Mouse (Mus musculus): ENCODE measurements at regions not wholly inside any gene's neighbourhood (a gene's known extent, or its start where the extent isn't known, plus 50 kb on each side); places are given as distances from the start of the nearest gene placed in this dataset.

DNA sequence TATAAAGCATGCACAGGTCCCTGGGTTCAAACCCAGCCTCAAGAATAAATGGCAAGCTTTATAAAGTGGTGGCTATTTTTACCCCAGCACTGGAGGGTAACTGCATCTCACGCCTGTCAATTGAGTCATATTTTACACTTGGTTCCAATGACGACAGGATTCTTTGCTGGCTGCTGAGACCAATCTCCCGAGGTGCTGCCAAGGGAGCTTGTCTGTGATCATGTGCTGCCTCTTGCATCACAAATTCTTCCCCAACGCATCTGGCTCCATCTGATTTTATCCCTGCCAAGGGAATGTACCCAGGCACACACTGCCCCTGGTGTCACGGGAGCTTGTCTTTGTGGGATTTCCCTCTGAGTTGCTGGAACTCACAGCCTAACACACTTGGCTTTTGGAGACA lies 486.8 kb downstream of the Zfp704 start:
- H3K27ac ChIP-seq (ENCODE audit: control insufficient read depth, insufficient read depth, low read length): no peak overlapping the region
- DNase-seq: no peak

DNA sequence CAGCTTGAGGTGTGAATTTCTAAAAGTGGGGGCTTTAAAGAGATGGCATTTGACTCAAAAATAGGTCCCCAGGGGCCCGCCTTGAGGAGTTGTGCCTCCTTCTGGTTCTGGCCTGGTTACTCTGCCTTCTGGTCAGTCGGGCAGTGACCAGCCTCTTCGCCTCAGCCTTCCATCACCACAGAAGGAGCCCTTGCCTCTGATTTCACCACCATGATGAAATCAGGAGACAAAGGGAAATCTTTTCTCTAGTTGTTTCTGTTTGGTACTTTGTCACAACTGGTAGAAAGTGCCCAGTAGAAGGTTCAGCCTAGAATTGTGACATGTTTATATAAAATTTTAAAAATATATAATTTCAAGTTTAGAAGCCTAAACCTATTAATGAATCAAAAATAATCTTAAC lies 492.0 kb downstream of the Zfp704 start:
- WGBS: 98% methylated on average over 3 of the region's 3 CpGs
- Histone ChIP-seq H3K27me3 (ENCODE audit: control insufficient read depth, insufficient read depth, low read length) (no peaks in the 10 kb centered on the region), H3K36me3 (ENCODE audit: control insufficient read depth, insufficient read depth, low read length) (no peaks in the 10 kb centered on the region), H3K4me1 (replicated peaks; ENCODE audit: control insufficient read depth, insufficient read depth, low read length) (no peaks in the 10 kb centered on the region), H3K27ac (ENCODE audit: control insufficient read depth, insufficient read depth, low read length) (no peak overlapping the region), H3K4me3 (ENCODE audit: control insufficient read depth, insufficient read depth, low read length) (no peak overlapping the region)
- DNase-seq: no peak
- TF ChIP-seq CTCF (IDR thresholded peaks at IDR 0.05; ENCODE audit: borderline replicate concordance, control insufficient read depth, extremely low read depth, insufficient read depth, low read length, poor library complexity): no peak
- TF ChIP-seq POLR2A (IDR thresholded peaks at IDR 0.05; ENCODE audit: control insufficient read depth, extremely low read depth, insufficient read depth, low read length, poor library complexity): no peak

More for the DNA sequence above, 486.8 kb downstream of the Zfp704 start:
- TF ChIP-seq POLR2A (IDR thresholded peaks at IDR 0.05; ENCODE audit: control insufficient read depth, extremely low read depth, insufficient read depth, low read length, poor library complexity) (no peak), CTCF (IDR thresholded peaks at IDR 0.05; ENCODE audit: borderline replicate concordance, control insufficient read depth, extremely low read depth, insufficient read depth, low read length, poor library complexity) (no peak)
- WGBS: 88% methylated on average over 5 of the region's 5 CpGs
- H3K27me3 ChIP-seq (ENCODE audit: control insufficient read depth, insufficient read depth, low read length): no peaks in the 10 kb centered on the region
- no peaks in the 10 kb centered on the region; the same call in 1 of the 2 replicates for H3K4me1 ChIP-seq (replicated peaks; ENCODE audit: control insufficient read depth, insufficient read depth, low read length)
- H3K4me3 ChIP-seq (ENCODE audit: control insufficient read depth, insufficient read depth, low read length): no peak overlapping the region
- H3K36me3 ChIP-seq (ENCODE audit: control insufficient read depth, insufficient read depth, low read length): no peaks in the 10 kb centered on the region

DNA sequence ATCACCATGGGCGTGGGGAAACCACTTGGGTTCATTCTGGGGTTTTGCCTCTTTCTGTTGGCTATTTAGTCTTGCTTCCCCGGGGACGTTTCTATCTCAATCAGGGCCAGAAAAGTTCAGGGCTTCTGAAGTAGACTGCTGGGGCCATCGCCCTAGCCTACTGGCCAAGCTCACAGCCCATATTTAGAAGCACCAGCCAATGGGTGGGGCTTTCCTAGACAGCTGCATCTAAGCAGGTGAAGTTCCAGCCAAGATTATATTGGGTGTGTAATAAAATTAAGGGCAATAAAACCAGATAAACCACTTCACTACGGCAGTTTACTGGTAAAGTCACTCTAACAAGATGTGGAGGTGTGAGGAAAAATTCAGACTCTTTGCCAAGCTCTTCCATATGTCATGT lies 496.5 kb downstream of the Zfp704 start:
- Histone ChIP-seq H3K4me1 (replicated peaks; ENCODE audit: control insufficient read depth, insufficient read depth, low read length) (no peaks in the 10 kb centered on the region), H3K36me3 (ENCODE audit: control insufficient read depth, insufficient read depth, low read length) (no peaks in the 10 kb centered on the region), H3K27me3 (ENCODE audit: control insufficient read depth, insufficient read depth, low read length) (no peaks in the 10 kb centered on the region), H3K4me3 (ENCODE audit: control insufficient read depth, insufficient read depth, low read length) (no peak overlapping the region), H3K27ac (ENCODE audit: control insufficient read depth, insufficient read depth, low read length) (no peak overlapping the region)
- 92% methylated on average over 5 of the region's 5 CpGs for WGBS
- DNase-seq: no peak
- TF ChIP-seq CTCF (IDR thresholded peaks at IDR 0.05; ENCODE audit: borderline replicate concordance, control insufficient read depth, extremely low read depth, insufficient read depth, low read length, poor library complexity) (no peak), POLR2A (IDR thresholded peaks at IDR 0.05; ENCODE audit: control insufficient read depth, extremely low read depth, insufficient read depth, low read length, poor library complexity) (no peak)

DNA sequence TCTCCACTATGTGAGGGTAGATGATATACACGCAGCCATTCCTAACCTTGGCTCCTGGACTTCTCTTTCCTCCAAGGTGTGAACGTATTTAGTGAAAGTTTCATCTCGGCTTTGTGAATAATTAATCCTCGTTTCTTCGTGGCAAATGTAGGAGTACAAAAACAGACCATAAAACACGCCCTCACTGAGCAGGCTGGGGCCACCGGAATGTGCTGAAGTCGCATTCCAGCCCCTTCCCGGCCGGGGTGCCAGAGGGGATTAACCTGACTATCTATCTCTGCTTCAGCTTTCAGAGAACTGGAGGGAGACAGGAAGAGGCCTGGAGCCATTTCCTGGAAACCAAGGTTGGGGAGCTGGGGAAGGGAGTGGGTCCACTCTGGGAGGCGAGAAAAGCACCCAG lies 499.1 kb downstream of the Zfp704 start:
- Histone ChIP-seq H3K4me1 (replicated peaks; ENCODE audit: control insufficient read depth, insufficient read depth, low read length) (peaks cover 4% of the 10 kb centered on the region), H3K4me3 (ENCODE audit: control insufficient read depth, insufficient read depth, low read length) (no peak overlapping the region), H3K36me3 (ENCODE audit: control insufficient read depth, insufficient read depth, low read length) (no peaks in the 10 kb centered on the region), H3K27ac (ENCODE audit: control insufficient read depth, insufficient read depth, low read length) (no peak overlapping the region), H3K27me3 (ENCODE audit: control insufficient read depth, insufficient read depth, low read length) (no peaks in the 10 kb centered on the region)
- WGBS: 94% methylated on average over 11 of the region's 11 CpGs
- TF ChIP-seq CTCF (IDR thresholded peaks at IDR 0.05; ENCODE audit: borderline replicate concordance, control insufficient read depth, extremely low read depth, insufficient read depth, low read length, poor library complexity): no peak
- TF ChIP-seq POLR2A (IDR thresholded peaks at IDR 0.05; ENCODE audit: control insufficient read depth, extremely low read depth, insufficient read depth, low read length, poor library complexity): no peak
- DNase-seq: no peak

DNA sequence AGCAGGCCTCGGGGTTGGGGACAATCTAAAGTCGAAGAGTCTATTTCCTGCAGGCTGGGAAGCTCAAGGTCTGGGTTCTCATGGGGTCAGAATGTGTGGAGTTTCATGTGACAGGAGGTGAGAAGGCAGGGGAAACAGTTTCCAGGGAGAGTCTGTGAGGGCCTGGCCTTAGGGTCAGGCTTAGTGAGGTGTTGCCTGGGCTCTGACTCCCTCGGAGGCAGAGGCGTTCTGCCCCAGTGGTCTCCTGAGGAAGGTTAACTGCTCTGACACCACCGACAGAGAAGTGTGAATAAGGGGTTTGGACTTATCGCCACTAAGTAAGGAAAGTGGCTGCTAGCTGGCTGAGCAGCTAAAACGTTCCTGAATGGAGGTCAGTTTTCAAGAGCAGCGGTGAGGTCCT lies 499.9 kb downstream of the Zfp704 start:
- Histone ChIP-seq H3K4me3 (ENCODE audit: control insufficient read depth, insufficient read depth, low read length) (no peak overlapping the region), H3K27ac (ENCODE audit: control insufficient read depth, insufficient read depth, low read length) (no peak overlapping the region), H3K27me3 (ENCODE audit: control insufficient read depth, insufficient read depth, low read length) (no peaks in the 10 kb centered on the region), H3K4me1 (replicated peaks; ENCODE audit: control insufficient read depth, insufficient read depth, low read length) (peaks cover 11% of the 10 kb centered on the region), H3K36me3 (ENCODE audit: control insufficient read depth, insufficient read depth, low read length) (no peaks in the 10 kb centered on the region)
- TF ChIP-seq POLR2A (IDR thresholded peaks at IDR 0.05; ENCODE audit: control insufficient read depth, extremely low read depth, insufficient read depth, low read length, poor library complexity): no peak
- no peak for TF ChIP-seq CTCF (IDR thresholded peaks at IDR 0.05; ENCODE audit: borderline replicate concordance, control insufficient read depth, extremely low read depth, insufficient read depth, low read length, poor library complexity)
- no peak for DNase-seq
- WGBS: 69% methylated on average over 8 of the region's 8 CpGs

DNA sequence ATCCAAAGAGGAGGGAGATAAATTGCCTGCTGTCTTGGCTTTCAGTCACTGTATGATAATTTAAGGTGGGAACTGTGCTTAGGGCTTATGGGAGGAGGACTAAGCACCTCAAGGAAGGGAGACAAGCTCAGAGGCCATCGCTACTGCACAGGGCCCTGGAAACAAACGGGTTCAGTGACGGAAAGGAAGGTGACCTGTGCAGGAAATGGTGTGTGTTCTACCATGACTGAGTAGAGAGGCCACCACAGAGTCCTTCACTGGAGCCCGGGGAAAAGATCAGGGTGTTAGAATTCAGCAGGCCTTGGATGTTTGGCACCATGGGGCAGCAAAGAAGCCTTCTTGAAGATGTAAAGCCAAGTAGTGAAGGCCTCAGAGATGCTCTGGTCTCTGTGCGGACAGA lies 500.4 kb downstream of the Zfp704 start:
- Histone ChIP-seq H3K36me3 (ENCODE audit: control insufficient read depth, insufficient read depth, low read length) (no peaks in the 10 kb centered on the region), H3K4me3 (ENCODE audit: control insufficient read depth, insufficient read depth, low read length) (no peak overlapping the region), H3K27ac (ENCODE audit: control insufficient read depth, insufficient read depth, low read length) (no peak overlapping the region), H3K27me3 (ENCODE audit: control insufficient read depth, insufficient read depth, low read length) (no peaks in the 10 kb centered on the region), H3K4me1 (replicated peaks; ENCODE audit: control insufficient read depth, insufficient read depth, low read length) (peaks cover 11% of the 10 kb centered on the region)
- no peak for TF ChIP-seq POLR2A (IDR thresholded peaks at IDR 0.05; ENCODE audit: control insufficient read depth, extremely low read depth, insufficient read depth, low read length, poor library complexity)
- TF ChIP-seq CTCF (IDR thresholded peaks at IDR 0.05; ENCODE audit: borderline replicate concordance, control insufficient read depth, extremely low read depth, insufficient read depth, low read length, poor library complexity): no peak
- DNase-seq: no peak
- WGBS: 84% methylated on average over 5 of the region's 5 CpGs

DNA sequence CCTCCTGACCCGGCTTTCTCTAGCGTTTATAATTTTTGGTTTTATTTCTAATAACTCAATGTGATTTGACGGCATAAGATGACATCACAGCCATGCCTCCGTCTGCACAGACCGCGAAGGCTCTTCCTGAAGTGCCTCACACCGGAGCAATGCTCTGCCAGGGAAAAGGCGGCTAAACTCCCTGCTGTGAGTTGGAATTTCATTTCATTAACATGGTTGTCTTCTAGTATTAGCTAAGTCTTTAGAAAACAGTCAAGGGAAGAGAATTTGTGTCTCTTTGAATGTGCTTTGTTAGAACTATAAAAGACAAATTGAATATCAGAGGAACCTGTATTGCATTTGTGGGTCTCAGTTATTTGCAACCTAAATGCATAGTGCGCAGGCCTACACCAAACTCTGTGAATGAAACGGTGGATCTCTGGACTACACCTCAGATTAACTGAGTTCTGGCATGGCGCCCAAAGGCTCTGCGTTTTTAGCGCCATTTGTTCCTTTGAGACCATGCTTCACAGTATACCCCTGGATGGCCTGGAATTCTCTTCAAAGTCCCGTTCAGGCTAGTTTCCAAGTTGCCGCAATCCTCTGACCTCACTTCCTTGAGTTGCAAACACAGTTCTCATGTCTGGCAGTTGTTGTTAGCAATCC lies 502.0 kb downstream of the Zfp704 start:
- DNase-seq: no peak
- no peaks in the 10 kb centered on the region for H3K27me3 ChIP-seq (ENCODE audit: control insufficient read depth, insufficient read depth, low read length)
- TF ChIP-seq POLR2A (IDR thresholded peaks at IDR 0.05; ENCODE audit: control insufficient read depth, extremely low read depth, insufficient read depth, low read length, poor library complexity) (no peak), CTCF (IDR thresholded peaks at IDR 0.05; ENCODE audit: borderline replicate concordance, control insufficient read depth, extremely low read depth, insufficient read depth, low read length, poor library complexity) (no peak)
- peaks cover 11% of the 10 kb centered on the region for H3K4me1 ChIP-seq (replicated peaks; ENCODE audit: control insufficient read depth, insufficient read depth, low read length)
- H3K4me3 ChIP-seq (ENCODE audit: control insufficient read depth, insufficient read depth, low read length): no peak overlapping the region
- H3K36me3 ChIP-seq (ENCODE audit: control insufficient read depth, insufficient read depth, low read length): no peaks in the 10 kb centered on the region
- H3K27ac ChIP-seq (ENCODE audit: control insufficient read depth, insufficient read depth, low read length): no peak overlapping the region
- 95% methylated on average over 15 of the region's 15 CpGs for WGBS

Measured in thymus, adult 2 months (tissue).